Mouse (Mus musculus): ENCODE measurements around the gene Atxn1.

Gene Atxn1

DNA sequence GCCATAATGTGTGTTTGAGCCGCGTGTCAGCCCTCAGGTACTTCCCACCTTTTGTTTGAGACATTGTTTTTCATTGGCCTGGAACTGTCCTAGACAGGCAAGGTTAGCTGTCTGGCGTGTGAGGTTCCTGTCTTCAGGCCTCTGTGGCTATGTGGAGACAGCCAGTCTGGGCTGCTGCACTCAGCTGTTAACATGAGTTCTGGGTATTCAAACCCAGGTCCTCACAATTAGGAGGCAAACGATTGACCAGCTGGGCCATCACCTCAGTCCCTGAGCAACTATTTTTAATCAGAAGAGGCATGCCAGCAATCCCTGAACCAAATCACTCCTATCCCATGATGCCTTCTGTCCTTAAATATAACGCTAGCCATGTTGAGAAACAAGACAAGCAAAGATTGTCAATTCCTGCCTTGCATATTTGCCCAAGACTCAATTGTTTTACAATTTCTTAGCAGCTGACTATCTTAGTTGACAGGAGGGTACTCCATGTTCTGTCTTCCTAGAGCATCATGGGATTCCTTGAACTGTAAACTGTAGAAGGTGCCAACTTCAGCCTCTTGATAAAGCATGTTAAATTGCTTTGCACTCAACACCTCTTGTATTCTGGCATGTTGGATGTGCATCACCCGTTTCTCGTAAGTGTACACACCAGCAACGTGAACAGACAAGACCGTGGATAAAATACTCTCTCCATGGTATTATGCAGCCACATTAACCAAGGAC is 428.9 kb downstream of the Atxn1 start:
- DNase-seq (ENCODE audit: low spot score in 2 of 2): no peak

DNA sequence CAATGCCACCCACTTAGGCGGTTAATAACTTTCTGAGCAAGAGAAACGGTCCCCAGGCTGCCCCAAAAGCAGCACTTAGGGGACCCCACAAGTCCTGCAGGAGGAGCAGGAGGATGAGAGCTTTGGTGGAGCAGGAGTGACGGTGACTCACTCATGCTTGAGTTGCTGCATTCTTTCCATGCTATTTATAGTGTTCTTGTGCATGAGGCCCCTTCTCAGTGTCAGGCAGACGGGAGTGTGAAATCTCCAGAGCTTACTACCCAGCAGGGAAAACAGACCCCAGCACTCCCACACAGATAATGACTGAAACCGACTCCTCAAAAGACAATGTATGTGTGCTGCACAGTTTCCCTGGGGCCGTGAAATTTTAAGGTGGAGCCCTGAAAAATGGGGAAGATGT is 434.1 kb downstream of the Atxn1 start:
- DNase-seq (ENCODE audit: low spot score in 2 of 2): no peak

DNA sequence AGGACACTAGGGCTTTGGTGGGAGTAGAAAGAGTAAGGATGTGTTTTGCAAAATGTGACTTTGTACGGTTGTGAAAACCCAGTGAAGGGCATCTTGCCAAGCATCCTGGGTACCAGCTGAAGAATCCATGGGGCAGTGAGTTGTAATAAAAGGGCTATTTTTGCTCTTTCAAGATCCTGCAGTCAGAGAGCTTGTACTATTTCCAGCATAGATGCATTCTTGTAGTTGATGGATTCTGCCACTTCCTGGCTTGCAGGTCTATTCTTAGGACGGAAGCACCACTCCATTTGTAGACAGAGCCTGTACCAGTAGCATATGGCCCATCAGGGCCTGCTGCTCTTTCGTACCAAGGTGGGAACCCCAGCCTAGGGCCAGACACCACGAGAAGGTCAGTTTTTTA is 436.0 kb downstream of the Atxn1 start:
- no peak for DNase-seq (ENCODE audit: low spot score in 2 of 2)

DNA sequence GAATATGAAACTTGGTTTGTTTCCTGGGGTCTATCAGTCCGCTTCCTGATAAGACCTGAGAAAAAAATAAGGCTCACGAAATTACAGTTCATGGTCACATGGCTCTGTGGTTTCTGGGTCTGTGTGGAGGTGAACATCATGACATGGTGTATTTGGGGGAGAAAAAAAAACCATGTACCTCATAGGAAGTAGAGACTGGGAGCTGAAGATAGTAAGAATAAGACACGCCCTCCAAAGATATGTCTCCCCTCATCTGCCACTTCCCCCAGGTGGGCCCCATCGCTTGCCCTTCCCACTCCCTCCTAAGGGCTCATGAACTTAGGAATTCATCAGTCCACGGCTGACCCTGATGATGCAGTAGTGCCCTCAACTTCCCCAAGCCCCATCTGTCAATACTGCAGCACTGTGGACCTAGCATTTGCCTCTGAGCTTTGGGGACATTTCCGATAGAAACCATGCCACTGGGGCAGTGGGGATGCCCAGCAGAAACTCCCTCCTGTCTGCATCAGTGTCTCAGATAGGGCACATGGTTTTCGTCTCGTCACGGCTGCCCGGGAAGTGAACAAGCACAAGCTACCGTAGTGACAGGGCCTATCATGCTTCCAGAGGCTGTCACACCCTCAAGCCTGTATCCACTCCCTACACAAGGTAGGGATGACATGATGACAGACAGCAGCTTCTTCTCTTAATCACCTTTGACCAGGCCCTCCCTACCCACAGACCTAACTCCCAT is 437.4 kb downstream of the Atxn1 start:
- no peak for DNase-seq (ENCODE audit: low spot score in 2 of 2)

DNA sequence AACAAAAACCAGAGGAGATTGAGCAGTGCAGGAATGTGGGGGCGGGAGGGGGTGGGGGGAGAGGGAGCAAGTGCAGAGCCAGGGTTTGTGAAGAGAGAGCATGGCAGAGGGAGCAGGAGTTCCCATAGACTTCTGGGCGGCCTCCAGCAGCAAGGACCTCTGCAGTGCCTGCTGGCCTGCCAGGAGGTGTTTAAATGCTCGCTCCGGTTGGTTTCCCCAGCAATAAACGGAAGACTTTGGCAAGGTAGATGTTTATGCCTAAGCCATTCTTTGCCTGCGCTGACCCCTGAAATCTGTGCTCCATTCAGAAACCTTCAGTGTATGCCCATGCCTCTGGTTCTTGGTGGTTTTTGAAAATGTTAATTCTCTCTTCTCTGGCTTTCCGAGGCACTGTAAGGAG is 438.6 kb downstream of the Atxn1 start:
- DNase-seq (ENCODE audit: low spot score in 2 of 2): no peak

DNA sequence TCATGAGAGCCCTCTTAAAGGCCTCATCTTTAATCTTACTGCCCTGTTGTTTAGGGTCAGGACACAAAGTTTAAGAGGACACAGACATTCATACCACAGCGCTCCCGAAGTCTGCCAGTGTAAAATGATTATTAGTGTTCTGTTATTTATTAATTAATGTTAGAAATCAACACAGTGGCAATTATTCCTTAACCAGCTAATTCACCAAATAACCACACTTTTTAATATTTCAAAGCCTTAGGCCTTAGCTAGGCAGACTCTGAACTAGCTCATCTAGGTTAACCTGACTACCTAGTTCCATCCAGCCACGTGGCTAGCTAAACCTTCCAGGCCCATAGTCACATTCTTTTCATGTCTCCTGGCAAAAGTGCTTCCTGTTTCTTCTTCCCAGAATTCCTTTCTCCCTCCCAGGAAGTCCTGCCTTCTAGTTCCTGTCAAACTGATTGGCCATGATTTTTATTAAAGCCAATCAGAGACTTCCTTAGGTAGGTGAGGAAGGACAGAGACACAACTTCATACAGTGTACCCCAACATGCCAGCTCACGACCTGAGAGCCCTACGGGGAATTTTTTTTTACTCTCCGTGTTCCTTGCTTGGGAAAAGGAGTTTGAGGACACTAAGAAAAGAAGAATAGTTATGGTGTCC is 439.9 kb downstream of the Atxn1 start:
- no peak for DNase-seq (ENCODE audit: low spot score in 2 of 2)

DNA sequence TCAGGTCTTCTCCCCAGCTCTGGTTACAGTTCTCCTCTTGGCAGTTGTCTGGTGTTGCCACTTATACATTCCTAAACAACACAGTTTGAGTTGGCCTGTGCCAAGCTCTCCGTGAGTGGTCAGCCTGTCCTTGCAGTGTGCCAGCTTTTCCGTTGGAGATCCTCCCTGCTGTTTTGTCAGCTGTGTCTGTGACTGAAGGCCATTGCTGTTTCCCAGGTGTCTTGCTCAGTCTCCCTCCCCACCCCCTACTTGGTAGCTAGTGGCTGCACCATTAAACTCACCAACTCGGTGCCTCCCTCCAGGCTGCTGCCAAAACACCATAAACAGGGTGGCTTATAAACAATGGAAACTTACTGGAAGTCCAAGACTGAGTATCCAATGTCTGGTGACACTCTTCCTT is 440.5 kb downstream of the Atxn1 start:
- no peak for DNase-seq (ENCODE audit: low spot score in 2 of 2)

DNA sequence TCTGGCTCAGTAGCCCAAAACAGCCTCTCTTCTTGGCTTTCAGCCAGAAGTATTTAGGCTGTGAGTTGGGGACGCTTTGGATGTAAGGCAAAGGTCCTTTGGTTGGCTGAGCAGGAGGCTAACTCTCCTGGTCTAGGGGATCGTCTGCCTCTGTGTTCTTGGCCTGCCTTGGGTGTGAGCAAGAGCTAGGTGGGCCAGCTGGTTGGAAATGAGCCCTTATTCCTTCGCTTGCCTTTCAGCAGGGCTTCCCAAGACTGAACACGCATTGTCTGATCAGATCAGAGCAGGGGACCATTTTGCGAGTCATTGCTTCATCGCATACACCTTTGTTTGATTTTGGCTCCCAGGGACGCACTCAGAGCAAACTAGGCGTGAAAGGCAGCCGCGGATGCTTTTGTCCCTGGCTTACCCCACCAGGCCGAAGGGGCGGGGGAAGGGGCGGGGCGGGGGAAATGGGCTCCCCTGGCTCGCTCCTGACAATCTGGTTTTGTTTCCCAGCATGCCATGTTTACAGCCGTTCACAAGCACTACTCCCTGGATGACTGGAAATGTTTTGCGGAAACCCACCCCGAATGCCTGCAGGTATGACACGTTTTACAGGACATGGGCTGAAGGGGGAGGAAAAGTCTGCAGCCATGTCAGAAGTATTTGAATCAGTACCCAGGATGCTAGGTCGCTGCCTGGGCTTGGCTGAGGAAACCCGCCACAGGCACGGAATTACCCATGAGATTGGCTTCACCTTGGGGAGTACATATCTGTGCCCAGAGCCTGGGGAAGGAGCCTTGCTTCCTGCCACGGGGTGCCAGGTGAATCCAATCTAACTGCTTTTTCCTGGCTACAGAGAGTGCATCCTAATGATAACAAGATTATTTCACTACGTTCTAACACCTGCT is 448.1 kb downstream of the Atxn1 start:
- DNase-seq (ENCODE audit: low spot score in 2 of 2): no peak

DNA sequence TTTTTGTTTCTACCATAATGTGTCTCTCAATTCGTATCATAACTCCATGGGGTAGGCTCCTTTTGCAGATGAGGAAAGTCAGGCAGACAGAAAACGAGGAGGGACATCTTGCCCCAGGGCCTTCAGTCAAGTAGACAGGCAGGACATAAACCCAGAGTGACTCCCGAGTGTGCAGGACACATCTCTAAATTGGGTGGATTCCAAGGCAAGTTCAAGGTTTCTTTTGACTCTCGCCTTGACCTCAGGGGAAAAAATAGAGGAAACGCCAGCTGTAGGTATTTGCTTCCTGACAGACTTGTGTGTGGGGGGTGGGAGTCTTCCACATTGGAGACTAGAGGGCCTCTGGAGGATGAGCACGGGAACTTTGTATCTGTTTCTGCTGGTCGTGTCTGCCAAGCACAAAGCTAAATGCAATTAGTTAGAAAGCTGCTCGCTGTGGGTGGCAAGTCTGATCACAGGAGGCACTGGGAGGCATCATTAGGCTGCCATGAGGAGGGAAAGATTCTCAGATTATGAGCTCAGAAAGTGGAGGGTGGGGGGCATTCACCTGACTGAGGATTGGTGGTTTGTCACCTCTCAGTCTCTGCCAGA is 449.9 kb downstream of the Atxn1 start:
- no peak for DNase-seq (ENCODE audit: low spot score in 2 of 2)

DNA sequence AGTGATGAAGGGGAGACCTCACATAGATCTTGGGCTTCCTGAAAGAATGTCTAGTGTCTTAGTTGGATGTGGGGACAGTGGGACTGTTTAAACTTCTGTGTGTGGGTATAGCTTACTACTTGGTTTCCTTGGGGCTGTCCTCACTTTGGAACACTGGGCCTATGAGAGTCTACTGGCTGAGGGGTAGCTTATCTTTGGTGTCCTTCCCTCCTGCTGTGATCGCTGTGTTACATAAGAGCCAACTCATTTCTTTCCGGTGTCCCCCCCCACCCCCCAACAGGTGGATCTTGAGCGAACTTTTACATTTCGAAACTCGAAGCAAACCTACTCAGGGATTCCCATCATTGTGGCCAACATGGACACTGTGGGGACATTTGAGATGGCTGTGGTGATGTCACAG is 450.7 kb downstream of the Atxn1 start:
- no peak for DNase-seq (ENCODE audit: low spot score in 2 of 2)

DNA sequence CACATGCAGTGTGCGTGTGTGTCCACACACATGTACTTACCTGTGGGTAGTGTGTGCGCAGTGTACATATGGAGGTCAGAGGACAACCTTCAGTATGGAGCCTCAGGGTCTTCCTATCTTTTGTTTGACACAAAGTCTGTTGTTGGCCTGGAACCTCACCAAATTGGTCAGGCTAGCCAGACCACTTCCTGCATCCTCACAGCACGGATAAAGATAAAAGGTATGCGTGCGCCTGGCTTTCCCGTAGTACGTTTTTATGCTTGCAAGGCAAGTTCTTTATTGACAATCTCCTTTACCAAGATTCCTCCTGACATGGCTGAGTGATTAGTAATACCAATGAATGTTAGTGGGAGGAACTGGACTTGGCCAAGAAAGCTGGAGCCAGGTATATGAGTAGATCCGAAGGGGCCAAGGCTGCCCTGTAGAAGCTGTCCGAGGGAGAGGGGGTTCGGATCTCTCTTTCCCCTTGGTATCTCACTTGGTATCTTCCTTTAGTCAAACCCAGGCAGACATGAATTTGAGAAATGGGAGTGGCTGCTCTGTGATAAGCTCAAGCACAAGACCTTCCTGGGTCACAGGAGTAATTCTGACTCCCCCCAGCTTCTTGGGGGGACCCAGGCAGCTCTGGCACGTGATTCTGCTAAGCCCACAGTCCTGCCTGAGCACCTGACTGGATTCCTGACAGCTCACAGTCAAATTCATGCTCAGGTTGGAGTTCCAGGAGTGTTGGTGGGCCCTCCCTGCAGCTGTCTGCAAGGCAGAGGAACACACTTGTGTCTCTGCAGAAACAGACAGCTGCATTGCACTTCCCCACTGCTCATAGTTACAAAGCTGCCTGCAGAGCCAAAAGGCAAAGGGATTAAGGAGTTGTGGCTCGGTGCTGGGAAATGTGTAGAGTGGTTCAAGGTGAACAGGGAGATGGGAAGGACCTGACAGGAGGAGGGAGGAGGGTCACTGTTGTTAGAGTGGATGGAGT is 451.5 kb downstream of the Atxn1 start:
- DNase-seq (ENCODE audit: low spot score in 2 of 2): no peak

DNA sequence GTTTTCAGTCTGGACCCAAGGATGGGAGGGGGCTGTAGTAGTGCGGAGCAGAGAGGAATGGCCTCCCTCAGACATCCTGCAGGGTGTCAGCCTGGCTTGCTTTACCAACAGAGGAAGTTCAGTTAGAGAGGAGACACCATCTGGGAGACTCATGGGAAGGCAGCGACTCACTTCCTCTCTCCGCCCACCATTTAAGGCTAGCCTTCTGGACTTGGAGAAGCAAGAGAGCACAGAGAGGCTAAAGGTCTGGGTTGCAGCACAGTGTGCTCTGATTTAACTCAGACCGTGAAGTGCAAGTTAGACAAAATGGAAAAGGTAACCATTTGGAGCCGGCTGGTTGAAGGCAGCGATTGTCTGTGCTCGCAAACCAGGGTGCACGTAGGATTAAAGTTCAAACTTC is 452.3 kb downstream of the Atxn1 start:
- DNase-seq (ENCODE audit: low spot score in 2 of 2): no peak

DNA sequence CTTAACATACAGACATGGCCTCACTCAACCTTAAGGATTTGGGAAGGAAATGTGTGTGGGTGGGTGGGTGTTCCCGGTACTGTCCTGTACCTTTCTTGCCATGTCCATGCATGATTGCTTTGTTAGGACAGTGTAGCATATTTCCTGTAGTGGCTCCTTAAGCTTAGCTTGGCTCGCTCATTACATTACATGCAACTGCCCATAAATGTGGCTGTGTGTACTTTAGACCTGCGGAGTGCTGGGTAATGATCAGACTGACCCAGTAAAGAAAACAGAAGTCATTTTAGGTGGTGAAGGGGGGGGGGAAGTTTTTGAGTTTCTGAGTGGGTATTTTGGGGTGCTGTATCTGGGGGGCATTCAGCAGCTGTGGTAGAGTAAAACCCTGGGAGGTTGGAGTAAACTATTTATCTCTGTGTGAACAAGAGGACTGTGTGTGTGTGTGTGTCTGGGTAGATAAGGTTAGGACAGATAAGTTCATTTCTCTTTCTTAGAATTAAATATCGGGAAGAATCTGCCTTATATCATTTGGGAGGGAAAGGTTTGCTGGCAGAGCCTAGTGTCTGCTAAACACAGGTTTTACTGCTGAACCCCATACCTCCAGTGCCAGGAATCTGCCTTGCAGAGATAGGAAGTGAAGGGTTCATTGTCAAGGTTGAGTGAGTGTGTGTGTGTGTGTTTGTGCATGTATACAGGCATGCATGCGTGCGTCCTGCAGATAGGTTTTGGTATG is 452.9 kb downstream of the Atxn1 start:
- DNase-seq (ENCODE audit: low spot score in 2 of 2): no peak

DNA sequence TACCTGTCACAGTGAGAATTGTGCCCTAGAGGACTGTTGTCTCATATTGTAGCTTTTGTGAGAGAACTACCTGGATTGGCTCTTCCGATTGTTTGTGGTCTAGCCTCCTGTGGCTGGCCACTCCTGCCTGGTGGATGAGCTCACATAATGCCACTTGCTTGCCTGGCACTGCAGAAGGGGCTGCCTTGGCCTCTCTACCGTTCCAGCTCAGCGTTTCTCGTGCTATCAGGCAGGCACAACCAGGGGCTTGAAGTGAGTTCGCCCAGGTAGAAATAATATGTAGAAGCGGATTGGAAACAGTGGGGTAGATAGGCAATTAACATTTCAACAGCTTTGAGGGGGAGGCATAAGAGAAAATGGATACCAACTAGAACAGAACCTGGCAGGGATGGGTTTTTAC is 455.4 kb downstream of the Atxn1 start:
- DNase-seq (ENCODE audit: low spot score in 2 of 2): no peak

DNA sequence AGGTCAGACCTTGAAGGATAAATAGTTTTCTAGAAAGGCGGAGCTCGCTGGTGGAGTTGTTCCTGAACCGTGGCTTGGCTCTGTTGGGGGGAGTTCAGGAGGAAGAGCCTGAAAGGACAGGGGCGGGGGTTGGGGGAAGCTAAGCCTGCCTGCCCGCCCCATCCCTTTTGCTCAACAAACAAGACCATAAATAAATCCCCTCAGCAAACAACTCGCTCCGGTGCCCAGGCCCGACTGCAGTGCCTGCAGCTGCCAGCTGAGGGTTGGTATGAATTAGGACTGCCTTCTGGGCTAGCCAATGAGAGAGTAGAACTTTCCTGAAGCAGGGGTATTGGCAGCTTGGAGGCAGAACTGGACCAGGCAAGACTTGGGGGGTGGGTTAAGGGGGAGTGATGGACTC is 456.3 kb downstream of the Atxn1 start:
- DNase-seq (ENCODE audit: low spot score in 2 of 2): no peak

DNA sequence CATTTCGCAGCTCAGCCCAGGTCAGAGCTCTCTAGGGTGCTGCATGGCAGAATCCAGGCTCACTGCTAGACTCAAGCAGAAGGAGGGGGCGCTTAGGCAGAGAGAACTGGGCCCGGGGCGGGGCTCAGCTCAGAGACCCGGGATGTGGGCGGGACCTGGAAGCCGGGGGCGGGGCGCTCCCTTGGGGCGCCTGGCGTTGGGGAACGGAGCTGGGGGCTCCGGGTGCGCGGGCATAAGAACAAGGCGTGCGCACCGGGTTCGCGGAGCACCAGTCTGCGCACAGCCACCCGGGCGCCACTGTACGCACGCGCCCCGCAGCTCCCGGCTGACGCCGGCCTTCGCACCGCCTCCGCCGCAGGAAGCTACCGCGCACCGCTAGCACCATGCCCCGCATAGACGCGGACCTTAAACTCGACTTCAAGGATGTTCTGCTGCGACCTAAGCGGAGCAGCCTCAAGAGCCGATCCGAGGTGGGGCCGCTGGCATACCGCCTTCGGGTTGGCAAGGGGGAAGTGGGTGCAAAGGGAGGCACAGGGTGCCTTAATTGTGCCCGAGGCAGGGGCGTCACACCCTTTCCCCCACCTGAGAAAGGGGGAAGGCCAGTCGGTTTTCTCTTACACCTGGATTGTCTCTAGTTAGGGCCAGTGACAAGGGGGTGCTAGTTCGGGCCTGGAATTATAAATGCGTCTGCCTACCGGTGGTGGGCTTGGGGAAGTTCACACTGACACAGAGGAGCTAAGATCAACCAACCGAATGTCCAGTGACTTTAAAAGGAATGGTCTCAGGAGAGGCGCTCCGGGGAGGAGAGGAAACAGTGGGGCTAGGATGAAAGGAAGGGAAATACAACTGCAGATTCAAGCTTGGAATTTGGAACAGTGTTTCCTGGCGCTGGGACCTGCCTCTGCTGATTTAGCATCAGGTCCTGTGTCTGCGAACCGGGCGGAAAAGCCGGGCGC is 457.3 kb downstream of the Atxn1 start, which contains the start of gene Gmpr:
Gmpr (plus strand) TSS at position 171 of the 956 bp plus-strand sequence.
- peak in 1 of 2 experiments; percentile 20 for DNase-seq (ENCODE audit: low spot score in 2 of 2)

DNA sequence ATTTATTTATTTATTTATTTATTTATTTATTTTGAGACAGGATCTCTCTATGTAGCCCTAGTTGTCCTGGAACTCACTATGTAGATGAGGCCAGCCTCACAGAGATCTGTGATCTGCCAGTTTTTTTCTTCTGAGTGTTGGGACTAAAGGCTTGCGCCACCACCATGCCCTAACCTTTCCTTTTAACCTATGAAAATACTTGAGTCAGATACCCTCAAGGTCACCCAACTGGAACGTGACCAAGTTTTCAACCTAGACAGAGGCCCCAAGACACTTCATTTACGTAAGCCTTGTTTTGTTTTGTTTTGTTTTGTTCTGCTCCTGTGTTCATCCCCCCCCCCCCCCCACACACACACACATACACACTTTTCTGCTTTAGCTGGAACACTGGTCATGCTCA is 459.3 kb downstream of the Atxn1 start:
- no peak for DNase-seq (ENCODE audit: low spot score in 2 of 2)

DNA sequence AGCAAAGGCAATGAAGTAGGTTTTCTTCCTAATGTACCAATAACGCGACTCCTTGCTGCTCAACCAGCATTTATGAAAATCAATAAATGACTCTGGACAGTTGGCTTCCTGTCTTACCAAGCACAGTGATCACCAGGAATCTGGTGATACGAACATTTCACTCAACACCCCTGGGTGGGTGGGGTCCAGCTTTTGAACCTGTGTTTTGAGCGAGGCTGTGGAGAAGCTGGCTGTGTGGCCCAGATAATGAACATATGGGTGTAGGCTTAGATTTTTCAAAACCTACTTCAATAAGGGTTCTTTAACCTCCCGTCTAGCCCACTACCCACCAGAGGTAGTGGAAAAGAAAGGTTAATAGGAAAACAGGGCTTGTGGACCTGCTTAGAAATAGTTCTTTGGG is 462.0 kb downstream of the Atxn1 start:
- no peak for DNase-seq (ENCODE audit: low spot score in 2 of 2)

DNA sequence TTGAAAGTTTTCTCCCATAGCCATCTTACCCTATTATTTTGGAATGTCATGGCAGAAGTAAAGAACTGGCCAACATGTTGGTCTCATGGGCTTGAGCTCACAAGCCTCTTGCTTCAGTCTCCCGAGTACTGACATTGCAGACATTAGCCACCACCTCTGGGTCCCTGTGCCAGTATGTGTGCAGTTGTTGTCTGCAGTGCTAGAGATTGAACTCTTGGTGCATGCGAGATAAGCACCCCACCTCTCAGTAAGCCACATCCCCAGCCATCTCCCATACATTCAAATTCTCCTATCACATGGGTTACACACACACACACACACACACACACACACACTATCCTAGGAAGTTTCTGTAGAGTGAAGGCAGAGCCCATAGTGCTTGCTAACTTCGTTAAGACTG is 464.9 kb downstream of the Atxn1 start:
- no peak for DNase-seq (ENCODE audit: low spot score in 2 of 2)
